Mouse (Mus musculus): ENCODE results near the gene 4930564D02Rik. TPM values are rescaled to one million over a fixed set of nuclear protein-coding genes. Genes with fewer than 3 reads are reported as not detected.

Gene 4930564D02Rik
- total RNA-seq (2014; fragmentation: Nextera tagmentation) (not detected in 2 replicates), total RNA-seq (2017) (not detected in 2 replicates), polyA plus RNA-seq (2012) (not detected in 2 replicates)

DNA sequence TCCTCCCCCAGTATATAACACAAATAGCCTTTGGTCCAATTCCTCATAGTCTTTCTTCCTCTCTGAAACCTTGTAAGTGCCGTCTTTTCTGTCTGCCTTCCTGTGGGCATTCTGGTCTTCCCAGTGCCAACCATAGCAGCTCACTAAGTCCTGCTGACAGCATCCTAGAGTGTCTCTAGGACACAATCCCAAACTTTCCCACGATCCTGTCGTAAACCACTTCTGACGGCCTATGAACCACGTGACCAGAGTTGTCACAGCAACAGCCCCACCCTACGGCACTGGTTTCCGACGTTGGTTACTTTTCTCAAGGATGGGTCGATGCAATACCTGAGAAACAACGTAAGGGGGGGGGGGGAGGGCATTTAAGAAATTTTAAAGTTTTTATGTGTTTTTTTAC, at the start of gene 4930564D02Rik:
4930564D02Rik (plus strand) TSS at position 301 of the 400 bp plus-strand sequence.
- Histone ChIP-seq H3K4me3 (ENCODE audit: low read depth, low read length) (no peak within 1 kb of the TSS), H3K27me3 (ENCODE audit: insufficient read depth, low read length) (peaks cover 10% of the 10 kb centered on the region; the same call in 1 of the 2 replicates), H3K4me1 (ENCODE audit: insufficient read depth, low read depth, low read length) (no peaks in the 10 kb centered on the region), H3K36me3 (replicated peaks) (no peaks in the 10 kb centered on the region), H3K9me3 (replicated peaks) (no peaks in the 10 kb centered on the region)
- no peak for DNase-seq (ENCODE audit: low spot score)
- TF ChIP-seq GATA2 (IDR thresholded peaks at IDR 0.05; ENCODE audit: borderline replicate concordance, low read depth, low read length) (no peak), CTCF (IDR thresholded peaks at IDR 0.05; ENCODE audit: low read depth, low read length) (no peak), TAL1 (conservative IDR thresholded peaks at IDR 0.05; ENCODE audit: low read depth, low read length) (no peak), POLR2AphosphoS5 (IDR thresholded peaks at IDR 0.05; ENCODE audit: insufficient replicate concordance, low read depth, low read length) (no peak), GATA1 (IDR thresholded peaks at IDR 0.05; ENCODE audit: borderline replicate concordance, low read length) (no peak)
- no peak for ATAC-seq (ENCODE audit: extremely low read depth, insufficient number of reproducible peaks, low FRiP score, poor library complexity, severe bottlenecking)

DNA sequence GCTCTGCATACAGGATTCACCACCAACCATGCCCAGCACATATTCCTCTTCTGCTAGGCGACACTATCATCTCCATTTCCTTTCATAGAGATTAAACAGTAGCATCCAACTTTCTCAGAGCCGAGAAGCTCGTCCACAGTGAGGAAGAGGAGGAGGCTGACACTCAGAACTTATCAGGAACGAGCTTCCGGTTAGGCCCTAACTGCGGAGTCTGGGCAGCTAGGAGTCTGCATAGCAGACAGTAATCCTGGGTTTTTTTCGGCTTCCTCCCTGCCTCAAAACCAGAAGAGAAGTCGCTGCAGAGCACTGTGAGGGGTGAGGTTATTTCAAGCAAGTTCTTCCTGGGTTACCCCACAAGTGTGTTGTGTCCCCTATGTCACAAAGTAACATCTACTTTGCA, 49.3 kb upstream of the 4930564D02Rik start:
- no peak for DNase-seq (ENCODE audit: low spot score)
- TF ChIP-seq GATA1 (IDR thresholded peaks at IDR 0.05; ENCODE audit: borderline replicate concordance, low read length), result no peak
- ATAC-seq (ENCODE audit: extremely low read depth, insufficient number of reproducible peaks, low FRiP score, poor library complexity, severe bottlenecking), result no peak
- no peaks in the 10 kb centered on the region for H3K4me1 ChIP-seq (ENCODE audit: insufficient read depth, low read depth, low read length)
- no peaks in the 10 kb centered on the region for H3K36me3 ChIP-seq (replicated peaks)
- no peaks in the 10 kb centered on the region for H3K9me3 ChIP-seq (replicated peaks)
- H3K27me3 ChIP-seq (ENCODE audit: insufficient read depth, low read length), result no peaks in the 10 kb centered on the region
- no peak overlapping the region for H3K4me3 ChIP-seq (ENCODE audit: low read depth, low read length)

DNA sequence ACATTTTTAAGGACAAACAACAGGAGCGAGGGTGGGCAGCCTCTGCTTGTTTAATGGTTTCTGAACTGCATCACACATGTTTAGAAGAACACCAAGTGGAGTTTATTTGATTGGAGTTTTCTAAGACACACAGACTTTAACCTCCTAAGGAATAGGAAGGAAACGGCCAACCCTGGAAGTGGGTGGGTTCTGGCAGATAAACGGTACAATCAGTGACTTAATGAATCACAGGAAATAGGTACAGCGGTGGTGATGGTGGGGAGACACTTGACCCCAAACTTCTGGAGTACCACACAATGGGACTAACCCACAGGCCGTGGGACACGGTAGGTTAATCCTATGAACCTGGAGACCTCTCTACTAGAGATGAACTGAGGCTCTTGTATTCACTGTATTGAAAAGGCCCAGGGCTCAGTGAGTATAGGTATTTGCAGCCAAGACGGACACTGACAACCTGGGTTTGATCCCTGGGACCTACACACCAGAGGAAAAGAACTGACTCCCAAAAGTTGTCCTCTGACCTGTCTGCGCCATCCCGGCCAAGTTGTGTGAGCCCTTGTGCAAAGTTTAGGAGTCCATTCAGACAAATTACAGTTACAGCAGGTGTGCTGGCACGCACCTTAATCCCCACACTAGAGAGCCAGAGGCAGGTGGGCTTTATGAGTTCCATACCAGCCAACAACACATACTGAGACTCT, 48.4 kb upstream of the 4930564D02Rik start:
- DNase-seq (ENCODE audit: low spot score) (no peak), ATAC-seq (ENCODE audit: extremely low read depth, insufficient number of reproducible peaks, low FRiP score, poor library complexity, severe bottlenecking) (no peak)
- H3K9me3 ChIP-seq (replicated peaks), result no peaks in the 10 kb centered on the region
- H3K4me1 ChIP-seq (ENCODE audit: insufficient read depth, low read depth, low read length), result no peaks in the 10 kb centered on the region
- TF ChIP-seq GATA1 (IDR thresholded peaks at IDR 0.05; ENCODE audit: borderline replicate concordance, low read length) (no peak), CTCF (IDR thresholded peaks at IDR 0.05; ENCODE audit: low read depth, low read length) (no peak), POLR2AphosphoS5 (IDR thresholded peaks at IDR 0.05; ENCODE audit: insufficient replicate concordance, low read depth, low read length) (no peak), TAL1 (conservative IDR thresholded peaks at IDR 0.05; ENCODE audit: low read depth, low read length) (no peak), GATA2 (IDR thresholded peaks at IDR 0.05; ENCODE audit: borderline replicate concordance, low read depth, low read length) (no peak)
- no peaks in the 10 kb centered on the region for H3K27me3 ChIP-seq (ENCODE audit: insufficient read depth, low read length)
- H3K4me3 ChIP-seq (ENCODE audit: low read depth, low read length), result no peak overlapping the region
- H3K36me3 ChIP-seq (replicated peaks), result no peaks in the 10 kb centered on the region

DNA sequence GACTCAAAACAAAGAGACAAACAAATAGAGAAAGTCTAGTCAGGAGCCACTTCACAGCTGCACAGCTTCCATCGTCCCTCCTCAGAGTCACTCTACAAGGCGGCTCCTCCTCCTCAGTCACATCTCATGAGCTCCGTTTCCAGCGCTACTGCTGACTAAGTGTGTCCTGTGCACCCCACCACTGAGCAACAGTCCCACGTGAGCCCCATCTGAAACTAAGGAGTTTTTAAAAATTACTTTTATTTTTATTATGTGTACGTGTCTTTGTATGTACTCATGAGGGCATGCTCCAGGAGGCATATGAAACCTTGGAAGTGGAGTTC, 47.9 kb upstream of the 4930564D02Rik start:
- no peaks in the 10 kb centered on the region for H3K36me3 ChIP-seq (replicated peaks)
- no peak overlapping the region for H3K4me3 ChIP-seq (ENCODE audit: low read depth, low read length)
- no peak for ATAC-seq (ENCODE audit: extremely low read depth, insufficient number of reproducible peaks, low FRiP score, poor library complexity, severe bottlenecking)
- H3K9me3 ChIP-seq (replicated peaks), result no peaks in the 10 kb centered on the region
- H3K27me3 ChIP-seq (ENCODE audit: insufficient read depth, low read length), result no peaks in the 10 kb centered on the region
- H3K4me1 ChIP-seq (ENCODE audit: insufficient read depth, low read depth, low read length), result no peaks in the 10 kb centered on the region
- no peak for TF ChIP-seq POLR2AphosphoS5 (IDR thresholded peaks at IDR 0.05; ENCODE audit: insufficient replicate concordance, low read depth, low read length)
- TF ChIP-seq CTCF (IDR thresholded peaks at IDR 0.05; ENCODE audit: low read depth, low read length), result no peak
- no peak for TF ChIP-seq GATA2 (IDR thresholded peaks at IDR 0.05; ENCODE audit: borderline replicate concordance, low read depth, low read length)
- TF ChIP-seq TAL1 (conservative IDR thresholded peaks at IDR 0.05; ENCODE audit: low read depth, low read length), result no peak
- TF ChIP-seq GATA1 (IDR thresholded peaks at IDR 0.05; ENCODE audit: borderline replicate concordance, low read length), result no peak
- DNase-seq (ENCODE audit: low spot score), result no peak

DNA sequence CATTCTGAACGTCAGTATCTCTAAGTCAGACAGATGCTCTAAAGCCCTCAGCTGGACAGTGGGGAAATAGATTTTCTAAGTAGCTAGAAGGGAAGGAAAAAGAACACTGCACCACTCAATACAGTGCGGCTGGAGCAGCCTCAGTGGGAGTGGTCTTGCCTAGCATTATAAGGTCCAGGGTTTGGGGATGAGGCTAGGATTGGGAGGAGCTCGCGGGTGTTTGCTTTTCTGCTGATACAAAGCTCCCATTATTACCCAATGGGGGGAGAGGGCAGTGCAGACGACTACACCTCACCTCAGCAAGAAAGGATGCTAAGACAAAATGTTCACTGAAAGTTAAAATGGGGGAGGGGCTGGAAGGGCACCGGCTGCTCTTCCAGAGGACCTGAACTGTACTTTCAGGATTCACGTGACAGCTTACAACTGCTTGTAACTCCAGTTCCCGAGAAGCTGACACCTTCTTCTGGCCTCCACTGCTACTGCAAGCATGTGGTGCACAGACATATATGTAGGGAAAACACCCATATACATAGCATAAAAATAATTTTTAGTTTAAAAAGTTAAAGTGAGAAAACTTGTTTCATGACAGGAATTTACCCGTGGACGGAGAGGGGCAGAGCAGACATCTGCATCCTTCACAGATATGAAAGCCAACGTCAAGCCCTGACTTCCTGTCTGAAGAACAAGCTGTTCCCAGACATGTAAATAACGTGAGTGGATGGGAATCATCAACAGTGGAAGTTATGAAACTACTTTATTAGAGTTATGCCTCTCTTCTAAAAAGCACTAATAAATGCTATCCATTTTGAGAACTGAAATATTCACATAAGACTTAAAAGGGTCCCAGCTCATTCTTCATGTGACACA, 46.6 kb upstream of the 4930564D02Rik start:
- DNase-seq (ENCODE audit: low spot score) (no peak), ATAC-seq (ENCODE audit: extremely low read depth, insufficient number of reproducible peaks, low FRiP score, poor library complexity, severe bottlenecking) (no peak)
- Histone ChIP-seq H3K4me1 (ENCODE audit: insufficient read depth, low read depth, low read length) (no peaks in the 10 kb centered on the region), H3K27me3 (ENCODE audit: insufficient read depth, low read length) (no peaks in the 10 kb centered on the region), H3K9me3 (replicated peaks) (no peaks in the 10 kb centered on the region), H3K36me3 (replicated peaks) (no peaks in the 10 kb centered on the region), H3K4me3 (ENCODE audit: low read depth, low read length) (no peak overlapping the region)
- TF ChIP-seq POLR2AphosphoS5 (IDR thresholded peaks at IDR 0.05; ENCODE audit: insufficient replicate concordance, low read depth, low read length) (no peak), GATA2 (IDR thresholded peaks at IDR 0.05; ENCODE audit: borderline replicate concordance, low read depth, low read length) (no peak)

DNA sequence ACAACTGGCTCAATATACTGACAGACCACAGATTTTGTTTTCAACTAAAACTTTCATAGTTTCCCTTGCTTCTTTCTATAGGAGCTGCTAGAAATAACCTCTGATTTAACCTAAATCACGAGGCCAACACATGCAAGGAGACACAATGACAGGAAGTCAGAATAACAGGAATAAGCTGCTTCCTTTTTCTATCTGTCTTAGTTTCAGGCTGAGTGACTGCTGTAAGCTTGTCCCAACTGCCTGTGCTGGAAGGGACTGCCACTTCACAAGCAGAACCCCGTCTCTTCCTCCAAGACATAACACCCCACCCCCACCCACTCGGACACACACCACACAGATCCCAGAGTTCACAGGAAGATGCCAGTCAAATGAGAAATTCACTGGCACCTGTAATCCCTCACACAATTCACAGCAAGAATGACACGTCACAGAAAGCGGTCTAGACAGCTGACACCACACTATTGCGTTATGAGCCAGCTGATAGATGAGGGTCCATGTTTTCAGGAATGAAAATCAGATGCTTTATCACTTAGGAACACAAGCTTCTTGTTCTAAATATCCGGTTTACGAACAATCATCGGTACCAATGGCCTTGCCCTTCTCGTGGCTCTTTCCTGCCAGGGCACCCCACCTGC, 43.2 kb upstream of the 4930564D02Rik start:
- H3K4me3 ChIP-seq (ENCODE audit: low read depth, low read length), result no peak overlapping the region
- H3K9me3 ChIP-seq (replicated peaks), result peaks cover 3% of the 10 kb centered on the region
- ATAC-seq (ENCODE audit: extremely low read depth, insufficient number of reproducible peaks, low FRiP score, poor library complexity, severe bottlenecking) (no peak), DNase-seq (ENCODE audit: low spot score) (no peak)
- TF ChIP-seq POLR2AphosphoS5 (IDR thresholded peaks at IDR 0.05; ENCODE audit: insufficient replicate concordance, low read depth, low read length), result no peak
- TF ChIP-seq TAL1 (conservative IDR thresholded peaks at IDR 0.05; ENCODE audit: low read depth, low read length), result no peak
- no peak for TF ChIP-seq CTCF (IDR thresholded peaks at IDR 0.05; ENCODE audit: low read depth, low read length)
- TF ChIP-seq GATA1 (IDR thresholded peaks at IDR 0.05; ENCODE audit: borderline replicate concordance, low read length), result no peak
- no peak for TF ChIP-seq GATA2 (IDR thresholded peaks at IDR 0.05; ENCODE audit: borderline replicate concordance, low read depth, low read length)
- no peaks in the 10 kb centered on the region for H3K4me1 ChIP-seq (ENCODE audit: insufficient read depth, low read depth, low read length)
- H3K36me3 ChIP-seq (replicated peaks), result no peaks in the 10 kb centered on the region
- H3K27me3 ChIP-seq (ENCODE audit: insufficient read depth, low read length), result no peaks in the 10 kb centered on the region

Data from G1E (cell line).